Mouse (Mus musculus) cortical plate, adult 2 months (tissue): ENCODE data around the gene Tenm2.

Experiments
- CTCF ChIP-seq: fragments of 200-500 bp; IDR thresholded peaks from 2 replicates; pipeline ENCODE4 v1.5.1; 2011; ENCODE audit warnings: mild to moderate bottlenecking, control low read depth, low read length; ENCODE audit not compliant: insufficient read depth; ENCODE audit errors: extremely low read depth
- POLR2A ChIP-seq: fragments of 200-500 bp; IDR thresholded peaks from 2 replicates; pipeline ENCODE4 v1.6.1; 2011; ENCODE audit warnings: mild to moderate bottlenecking, low read length, control low read depth; ENCODE audit not compliant: insufficient read depth; ENCODE audit errors: extremely low read depth

- TF ChIP-seq CTCF, result no peak
- no peak for TF ChIP-seq POLR2A
Measured at GRCm38 (mm10) chr11:36458451-36458850, 777.3 kb downstream of the Tenm2 start.
